Mouse (Mus musculus) midbrain, postnatal 0 days (tissue): ENCODE data around the gene Gpr45. TPM values are rescaled to one million over a fixed set of nuclear protein-coding genes. Genes with fewer than 3 reads are reported as not detected.

Experiments used
- ATAC-seq: fragments of 200-750 bp; cut with Nextera tagmentation; 2 replicates; pipeline ENCODE4 v1.8.0; 2017; ENCODE audit warnings: moderate number of reproducible peaks, mild to moderate bottlenecking, moderate TSS enrichment, moderate library complexity; ENCODE audit not compliant: low FRiP score
- DNase-seq: peaks from one replicate; pipeline ENCODE4 v3.0.0-alpha.2; 2015; ENCODE audit warnings: low spot score
- H3K27ac ChIP-seq: fragments of 300-500 bp; sonication (generic); 2 replicates; pipeline ENCODE4 v1.5.1; 2014; ENCODE audit warnings: low read depth, mild to moderate bottlenecking, low read length, mixed read lengths
- H3K27me3 ChIP-seq: fragments of 300-500 bp; sonication (generic); 2 replicates; pipeline ENCODE4 v1.6.1; 2014; ENCODE audit warnings: low read length, control low read depth, mixed read lengths; ENCODE audit not compliant: insufficient read depth
- H3K36me3 ChIP-seq: fragments of 300-500 bp; sonication (generic); 2 replicates; pipeline ENCODE4 v1.6.1; 2014; ENCODE audit warnings: low read length, control low read depth, mixed read lengths; ENCODE audit not compliant: insufficient read depth
- H3K4me1 ChIP-seq: fragments of 300-500 bp; sonication (generic); 2 replicates; pipeline ENCODE4 v1.6.1; 2014; ENCODE audit warnings: mild to moderate bottlenecking, control low read depth, antibody characterized with exemption, low read length, mixed read lengths; ENCODE audit not compliant: insufficient read depth
- H3K4me2 ChIP-seq: fragments of 300-500 bp; sonication (generic); 2 replicates; pipeline ENCODE4 v1.6.1; 2014; ENCODE audit warnings: low read depth, mild to moderate bottlenecking, low read length, mixed read lengths; ENCODE audit not compliant: poor library complexity, severe bottlenecking
- H3K4me3 ChIP-seq: fragments of 300-500 bp; sonication (generic); 2 replicates; pipeline ENCODE4 v1.5.1; 2014; ENCODE audit warnings: low read depth, mild to moderate bottlenecking, low read length, moderate library complexity
- H3K9ac ChIP-seq: fragments of 300-500 bp; sonication (generic); replicated peaks from 2 replicates; pipeline ENCODE4 v1.6.1; 2014; ENCODE audit warnings: mild to moderate bottlenecking, low read length, moderate library complexity, mixed read lengths; ENCODE audit not compliant: poor library complexity, severe bottlenecking
- H3K9me3 ChIP-seq: fragments of 300-500 bp; sonication (generic); 2 replicates; pipeline ENCODE4 v1.6.1; 2016; ENCODE audit warnings: low read length, control low read depth
- CTCF ChIP-seq: IDR thresholded peaks from 2 replicates; pipeline ENCODE4 v1.5.1; 2016; ENCODE audit warnings: antibody characterized with exemption, mild to moderate bottlenecking
- WGBS: fragments of 180-500 bp; shearing (Covaris S2); extraction: QIAGEN DNeasy Blood & Tissue Kit; methylation state at CpG from one replicate; pipeline ENCODE4 v1.1.7; 2014; 5-methylcytosine and 5-hydroxymethylcytosine counted together
- microRNA-seq: library from miRNA; unstranded; fragments of <30 nt; microRNA quantifications from one replicate; pipeline ENCODE4, GENCODE M21; 2016; ENCODE audit warnings: borderline number of aligned reads
- polyA plus RNA-seq: library from polyadenylated mRNA; unstranded; fragments of >200 nt; fragmentation: Nextera tagmentation; extraction: Ambion mirVana; gene quantifications from 2 replicates; pipeline ENCODE4 v1.2.1, GENCODE M21; 2015
- total RNA-seq: library from RNA; depleted of rRNA; stranded (reverse); fragments of >200 nt; gene quantifications from 2 replicates; pipeline ENCODE4 v1.2.3, GENCODE M21; 2014; rRNA removed

Gpr45 gene
- total and polyA plus RNA-seq, 2 experiments from 2014 or later = 11.1 to 20.4 TPM

- DNase-seq (no peak), ATAC-seq (no peak)
- no peak overlapping the region for H3K9ac ChIP-seq
- H3K27me3 ChIP-seq = no peaks in the 10 kb centered on the region
- H3K9me3 ChIP-seq = no peaks in the 10 kb centered on the region
- no peaks in the 10 kb centered on the region for H3K4me1 ChIP-seq
- H3K27ac ChIP-seq = no peak overlapping the region
- peaks cover 17% of the 10 kb centered on the region for H3K36me3 ChIP-seq
- 94% methylated on average over 2 of the region's 2 CpGs for WGBS
- TF ChIP-seq CTCF = no peak
- H3K4me2 ChIP-seq = no peak overlapping the region
- H3K4me3 ChIP-seq = no peak overlapping the region
Measured at GRCm38 (mm10) chr1:43074791-43075190, 122.1 kb downstream of the Gpr45 start.

- Histone ChIP-seq H3K9ac (no peak overlapping the region), H3K4me3 (no peak overlapping the region), H3K4me1 (no peaks in the 10 kb centered on the region), H3K36me3 (peaks cover 9% of the 10 kb centered on the region), H3K27ac (no peak overlapping the region), H3K27me3 (no peaks in the 10 kb centered on the region), H3K9me3 (no peaks in the 10 kb centered on the region), H3K4me2 (no peak overlapping the region)
- 87% methylated on average over 2 of the region's 2 CpGs for WGBS
- DNase-seq (no peak), ATAC-seq (no peak)
- TF ChIP-seq CTCF = no peak
Measured at GRCm38 (mm10) chr1:43078124-43078523, 125.5 kb downstream of the Gpr45 start.

- no peak for TF ChIP-seq CTCF
Measured at GRCm38 (mm10) chr1:43082946-43083345, 130.3 kb downstream of the Gpr45 start.

More at GRCm38 (mm10) chr1:43082946-43083345, 130.3 kb downstream of the Gpr45 start:
- Histone ChIP-seq H3K9me3 (no peaks in the 10 kb centered on the region), H3K36me3 (no peaks in the 10 kb centered on the region), H3K9ac (no peak overlapping the region), H3K4me2 (no peak overlapping the region), H3K27ac (no peak overlapping the region), H3K4me1 (no peaks in the 10 kb centered on the region), H3K27me3 (no peaks in the 10 kb centered on the region), H3K4me3 (no peak overlapping the region)
- ATAC-seq = no peak
- DNase-seq = no peak
- WGBS = 90% methylated on average over 5 of the region's 5 CpGs

Small RNA genes within 50 kb of the gene (microRNA-seq; reads per million reads assigned to microRNA genes)
- not detected for gene Gm24001

Other genes starting within 250 kb of the Gpr45 start
- gene Mrps9, start 101.6 kb upstream of the Gpr45 start, total RNA-seq = 32.2 and 43.2 TPM in 2 replicates
- 33.2 and 35.8 TPM in 2 replicates for gene Mrps9, start 101.6 kb upstream of the Gpr45 start, polyA plus RNA-seq
- gene Tgfbrap1, start 145.8 kb downstream of the Gpr45 start, total RNA-seq = 45.6 and 47.2 TPM in 2 replicates
- gene Tgfbrap1, start 145.8 kb downstream of the Gpr45 start, polyA plus RNA-seq = 15.7 and 16.9 TPM in 2 replicates
- gene AI597479, start 145.8 kb downstream of the Gpr45 start, total RNA-seq = 36.8 and 43.6 TPM in 2 replicates
- 36.6 and 38.3 TPM in 2 replicates for gene AI597479, start 145.8 kb downstream of the Gpr45 start, polyA plus RNA-seq
- 29.4 and 30.4 TPM in 2 replicates for gene Fhl2, start 244.1 kb downstream of the Gpr45 start, total RNA-seq
- 26.4 and 29.5 TPM in 2 replicates for gene Fhl2, start 244.1 kb downstream of the Gpr45 start, polyA plus RNA-seq